Mouse (Mus musculus): Measurements from ENCODE around the gene Syngap1. TPM values are rescaled to one million over a fixed set of nuclear protein-coding genes. Genes with fewer than 3 reads are reported as not detected.
A peak's percentile ranks its signal among the peaks of the same experiment; 100 is the strongest.

Syngap1 gene
- polyA plus RNA-seq, 1 experiment from 2014 or later, result 4.7 TPM

GRCm38 (mm10) chr17:26999996-27000395 lies 58.9 kb downstream of the Syngap1 start:
- ATAC-seq (ENCODE audit: low FRiP score) (no peak), DNase-seq (ENCODE audit: low spot score) (no peak)
- Histone ChIP-seq H3K4me3 (ENCODE audit: low read depth, low read length) (no peak overlapping the region), H3K27ac (ENCODE audit: low read depth, low read length) (no peak overlapping the region), H3K36me3 (ENCODE audit: control insufficient read depth, insufficient read depth, low read length) (no peaks in the 10 kb centered on the region), H3K9ac (ENCODE audit: low read depth, low read length) (no peak overlapping the region), H3K4me1 (replicated peaks; ENCODE audit: control insufficient read depth, insufficient read depth, low read length) (no peaks in the 10 kb centered on the region), H3K4me2 (replicated peaks; ENCODE audit: low read depth, low read length) (no peak overlapping the region), H3K9me3 (ENCODE audit: control insufficient read depth, low read length) (no peaks in the 10 kb centered on the region), H3K27me3 (ENCODE audit: control insufficient read depth, insufficient read depth, low read length) (no peaks in the 10 kb centered on the region)
- WGBS, result 82% methylated on average over 12 of the region's 12 CpGs

GRCm38 (mm10) chr17:27001151-27001550 lies 60.1 kb downstream of the Syngap1 start:
- Histone ChIP-seq H3K27me3 (ENCODE audit: control insufficient read depth, insufficient read depth, low read length) (no peaks in the 10 kb centered on the region), H3K9ac (ENCODE audit: low read depth, low read length) (no peak overlapping the region), H3K27ac (ENCODE audit: low read depth, low read length) (no peak overlapping the region), H3K4me2 (replicated peaks; ENCODE audit: low read depth, low read length) (no peak overlapping the region), H3K9me3 (ENCODE audit: control insufficient read depth, low read length) (no peaks in the 10 kb centered on the region), H3K36me3 (ENCODE audit: control insufficient read depth, insufficient read depth, low read length) (no peaks in the 10 kb centered on the region), H3K4me1 (replicated peaks; ENCODE audit: control insufficient read depth, insufficient read depth, low read length) (no peaks in the 10 kb centered on the region), H3K4me3 (ENCODE audit: low read depth, low read length) (no peak overlapping the region)
- DNase-seq (ENCODE audit: low spot score), result no peak
- no peak for ATAC-seq (ENCODE audit: low FRiP score)
- 76% methylated on average over 7 of the region's 7 CpGs for WGBS

- DNase-seq (ENCODE audit: low spot score), result peak; percentile 43
- Histone ChIP-seq H3K4me3 (ENCODE audit: low read depth, low read length) (no peak overlapping the region), H3K27ac (ENCODE audit: low read depth, low read length) (no peak overlapping the region), H3K4me1 (replicated peaks; ENCODE audit: control insufficient read depth, insufficient read depth, low read length) (no peaks in the 10 kb centered on the region), H3K9ac (ENCODE audit: low read depth, low read length) (no peak overlapping the region), H3K9me3 (ENCODE audit: control insufficient read depth, low read length) (no peaks in the 10 kb centered on the region), H3K27me3 (ENCODE audit: control insufficient read depth, insufficient read depth, low read length) (no peaks in the 10 kb centered on the region), H3K36me3 (ENCODE audit: control insufficient read depth, insufficient read depth, low read length) (no peaks in the 10 kb centered on the region), H3K4me2 (replicated peaks; ENCODE audit: low read depth, low read length) (no peak overlapping the region)
- ATAC-seq (ENCODE audit: low FRiP score), result no peak
- 43% methylated on average over 6 of the region's 6 CpGs for WGBS
These were observed 60.8 kb downstream of the Syngap1 start for GRCm38 (mm10) chr17:27001889-27002288.

- WGBS, result 41% methylated on average over 9 of the region's 9 CpGs
- no peak overlapping the region for H3K9ac ChIP-seq (ENCODE audit: low read depth, low read length)
These were observed 63.4 kb downstream of the Syngap1 start for GRCm38 (mm10) chr17:27004431-27004830.

GRCm38 (mm10) chr17:27004903-27005485 lies 63.9 kb downstream of the Syngap1 start:
- Histone ChIP-seq H3K27me3 (ENCODE audit: control insufficient read depth, insufficient read depth, low read length) (no peaks in the 10 kb centered on the region), H3K27ac (ENCODE audit: low read depth, low read length) (no peak overlapping the region), H3K9ac (ENCODE audit: low read depth, low read length) (no peak overlapping the region), H3K4me1 (replicated peaks; ENCODE audit: control insufficient read depth, insufficient read depth, low read length) (no peaks in the 10 kb centered on the region), H3K9me3 (ENCODE audit: control insufficient read depth, low read length) (no peaks in the 10 kb centered on the region), H3K36me3 (ENCODE audit: control insufficient read depth, insufficient read depth, low read length) (no peaks in the 10 kb centered on the region), H3K4me3 (ENCODE audit: low read depth, low read length) (no peak overlapping the region), H3K4me2 (replicated peaks; ENCODE audit: low read depth, low read length) (no peak overlapping the region)
- DNase-seq (ENCODE audit: low spot score) (no peak), ATAC-seq (ENCODE audit: low FRiP score) (no peak)
- 32% methylated on average over 19 of the region's 19 CpGs for WGBS

More at GRCm38 (mm10) chr17:27004431-27004830, 63.4 kb downstream of the Syngap1 start:
- Histone ChIP-seq H3K27ac (ENCODE audit: low read depth, low read length) (no peak overlapping the region), H3K27me3 (ENCODE audit: control insufficient read depth, insufficient read depth, low read length) (no peaks in the 10 kb centered on the region), H3K4me3 (ENCODE audit: low read depth, low read length) (no peak overlapping the region), H3K4me2 (replicated peaks; ENCODE audit: low read depth, low read length) (no peak overlapping the region), H3K9me3 (ENCODE audit: control insufficient read depth, low read length) (no peaks in the 10 kb centered on the region), H3K36me3 (ENCODE audit: control insufficient read depth, insufficient read depth, low read length) (no peaks in the 10 kb centered on the region), H3K4me1 (replicated peaks; ENCODE audit: control insufficient read depth, insufficient read depth, low read length) (no peaks in the 10 kb centered on the region)
- peak; percentile 77 for DNase-seq (ENCODE audit: low spot score)
- ATAC-seq (ENCODE audit: low FRiP score), result no peak

GRCm38 (mm10) chr17:27005644-27006043 lies 64.6 kb downstream of the Syngap1 start:
- H3K4me2 ChIP-seq (replicated peaks; ENCODE audit: low read depth, low read length), result no peak overlapping the region
- no peak overlapping the region for H3K9ac ChIP-seq (ENCODE audit: low read depth, low read length)
- H3K9me3 ChIP-seq (ENCODE audit: control insufficient read depth, low read length), result no peaks in the 10 kb centered on the region
- 62% methylated on average over 11 of the region's 11 CpGs for WGBS
- no peaks in the 10 kb centered on the region for H3K27me3 ChIP-seq (ENCODE audit: control insufficient read depth, insufficient read depth, low read length)
- DNase-seq (ENCODE audit: low spot score), result no peak
- no peaks in the 10 kb centered on the region for H3K4me1 ChIP-seq (replicated peaks; ENCODE audit: control insufficient read depth, insufficient read depth, low read length)
- no peak for ATAC-seq (ENCODE audit: low FRiP score)
- no peak overlapping the region for H3K4me3 ChIP-seq (ENCODE audit: low read depth, low read length)
- H3K27ac ChIP-seq (ENCODE audit: low read depth, low read length), result no peak overlapping the region
- no peaks in the 10 kb centered on the region for H3K36me3 ChIP-seq (ENCODE audit: control insufficient read depth, insufficient read depth, low read length)

- Histone ChIP-seq H3K36me3 (ENCODE audit: control insufficient read depth, insufficient read depth, low read length) (no peaks in the 10 kb centered on the region), H3K4me3 (ENCODE audit: low read depth, low read length) (no peak overlapping the region), H3K27me3 (ENCODE audit: control insufficient read depth, insufficient read depth, low read length) (no peaks in the 10 kb centered on the region), H3K4me2 (replicated peaks; ENCODE audit: low read depth, low read length) (no peak overlapping the region), H3K27ac (ENCODE audit: low read depth, low read length) (no peak overlapping the region), H3K9ac (ENCODE audit: low read depth, low read length) (no peak overlapping the region), H3K4me1 (replicated peaks; ENCODE audit: control insufficient read depth, insufficient read depth, low read length) (no peaks in the 10 kb centered on the region), H3K9me3 (ENCODE audit: control insufficient read depth, low read length) (no peaks in the 10 kb centered on the region)
- 85% methylated on average over 2 of the region's 2 CpGs for WGBS
- no peak for ATAC-seq (ENCODE audit: low FRiP score)
- DNase-seq (ENCODE audit: low spot score), result no peak
These were observed 67.2 kb downstream of the Syngap1 start for GRCm38 (mm10) chr17:27008277-27008676.

- H3K27me3 ChIP-seq (ENCODE audit: control insufficient read depth, insufficient read depth, low read length), result no peaks in the 10 kb centered on the region
- H3K4me1 ChIP-seq (replicated peaks; ENCODE audit: control insufficient read depth, insufficient read depth, low read length), result no peaks in the 10 kb centered on the region
- DNase-seq (ENCODE audit: low spot score) (no peak), ATAC-seq (ENCODE audit: low FRiP score) (no peak)
- H3K36me3 ChIP-seq (ENCODE audit: control insufficient read depth, insufficient read depth, low read length), result no peaks in the 10 kb centered on the region
- no peaks in the 10 kb centered on the region for H3K9me3 ChIP-seq (ENCODE audit: control insufficient read depth, low read length)
- WGBS, result 87% methylated on average over 10 of the region's 10 CpGs
- no peak overlapping the region for H3K4me2 ChIP-seq (replicated peaks; ENCODE audit: low read depth, low read length)
- no peak overlapping the region for H3K4me3 ChIP-seq (ENCODE audit: low read depth, low read length)
- H3K9ac ChIP-seq (ENCODE audit: low read depth, low read length), result no peak overlapping the region
- H3K27ac ChIP-seq (ENCODE audit: low read depth, low read length), result no peak overlapping the region
These were observed 70.1 kb downstream of the Syngap1 start for GRCm38 (mm10) chr17:27011167-27011566.

- DNase-seq (ENCODE audit: low spot score), result no peak
- Histone ChIP-seq H3K4me3 (ENCODE audit: low read depth, low read length) (no peak overlapping the region), H3K27ac (ENCODE audit: low read depth, low read length) (no peak overlapping the region), H3K4me2 (replicated peaks; ENCODE audit: low read depth, low read length) (no peak overlapping the region), H3K9me3 (ENCODE audit: control insufficient read depth, low read length) (no peaks in the 10 kb centered on the region), H3K9ac (ENCODE audit: low read depth, low read length) (no peak overlapping the region), H3K36me3 (ENCODE audit: control insufficient read depth, insufficient read depth, low read length) (no peaks in the 10 kb centered on the region), H3K4me1 (replicated peaks; ENCODE audit: control insufficient read depth, insufficient read depth, low read length) (no peaks in the 10 kb centered on the region), H3K27me3 (ENCODE audit: control insufficient read depth, insufficient read depth, low read length) (no peaks in the 10 kb centered on the region)
- no peak for ATAC-seq (ENCODE audit: low FRiP score)
- WGBS, result 69% methylated on average over 14 of the region's 14 CpGs
These were observed 71.1 kb downstream of the Syngap1 start for GRCm38 (mm10) chr17:27011998-27012672.

All from hindbrain, embryonic 11.5 days (tissue).